Mouse (Mus musculus) liver, adult (tissue): ENCODE results near the gene Plxnb2.
A peak's percentile ranks its signal among the peaks of the same experiment; 100 is the strongest.

Experiments
- GATA4 ChIP-seq: IDR thresholded peaks from 2 replicates; pipeline ENCODE4 v1.6.1; 2014; ENCODE audit warnings: mild to moderate bottlenecking, low read length; ENCODE audit not compliant: insufficient replicate concordance

Plxnb2 gene

GRCm38 (mm10) chr15:89128382-89129350 is 51.9 kb downstream of the Plxnb2 start, which contains the start of gene Hdac10:
Hdac10 (minus strand) TSS chr15:89128700.
- TF ChIP-seq GATA4 = no peak; the same call in 1 of the 2 replicates

GRCm38 (mm10) chr15:89127364-89127940 is 53.1 kb downstream of the Plxnb2 start:
- TF ChIP-seq GATA4 = no peak

- TF ChIP-seq GATA4 = no peak
These were observed 54.0 kb downstream of the Plxnb2 start for GRCm38 (mm10) chr15:89126622-89127021.

- no peak for TF ChIP-seq GATA4
These were observed 55.2 kb downstream of the Plxnb2 start for GRCm38 (mm10) chr15:89125351-89125750.

- no peak for TF ChIP-seq GATA4
These were observed 56.3 kb downstream of the Plxnb2 start for GRCm38 (mm10) chr15:89124312-89124711.

- TF ChIP-seq GATA4 = no peak
These were observed 57.0 kb downstream of the Plxnb2 start for GRCm38 (mm10) chr15:89123595-89123994.

- TF ChIP-seq GATA4 = peak; percentile 56; the same call in 1 of the 2 replicates
These were observed 57.8 kb downstream of the Plxnb2 start, which contains the start of gene Tubgcp6 for GRCm38 (mm10) chr15:89122649-89123366. Tubgcp6 (minus strand) TSS chr15:89123112.

GRCm38 (mm10) chr15:89118007-89118406 is 62.6 kb downstream of the Plxnb2 start:
- no peak for TF ChIP-seq GATA4

GRCm38 (mm10) chr15:89110147-89110546 is 70.4 kb downstream of the Plxnb2 start:
- TF ChIP-seq GATA4 = no peak

GRCm38 (mm10) chr15:89106976-89107375 is 73.6 kb downstream of the Plxnb2 start:
- no peak for TF ChIP-seq GATA4

GRCm38 (mm10) chr15:89106073-89106472 is 74.5 kb downstream of the Plxnb2 start:
- TF ChIP-seq GATA4 = no peak
